Mouse (Mus musculus): ENCODE measurements around the gene Gas2l2. TPM values are rescaled to one million over a fixed set of nuclear protein-coding genes. Genes with fewer than 3 reads are reported as not detected.

The Gas2l2 gene
- polyA plus RNA-seq, 1 experiment from 2014 or later, result 0.21 TPM

DNA sequence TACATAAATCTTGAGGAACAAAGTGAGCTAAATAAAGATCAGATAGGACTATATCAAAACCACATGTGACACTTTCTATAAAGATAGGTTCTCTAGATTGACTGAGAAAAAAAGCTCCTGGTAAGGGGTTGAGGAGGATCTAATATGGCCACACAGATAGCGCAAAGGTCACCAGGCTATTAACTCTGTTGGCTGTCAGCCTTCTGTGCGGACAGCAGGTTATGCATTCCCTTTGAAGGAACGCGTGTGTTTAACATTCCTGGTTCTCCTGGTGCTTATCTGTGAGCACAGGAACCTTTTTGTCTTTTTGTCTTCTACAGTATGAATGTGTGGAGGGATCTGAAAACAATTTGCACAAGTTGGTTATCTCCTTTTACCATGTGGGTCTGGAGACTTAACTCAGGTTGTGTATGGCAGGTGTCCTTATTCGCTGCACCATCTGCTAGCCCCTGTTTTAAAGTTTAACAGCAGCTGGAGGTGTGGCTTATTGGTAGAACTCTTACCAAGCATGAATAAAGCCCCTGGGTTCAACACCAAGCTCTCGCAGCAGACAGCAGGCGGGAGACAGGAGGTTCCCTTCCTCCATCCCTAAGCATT, 49.4 kb downstream of the Gas2l2 start:
- Histone ChIP-seq H3K4me3 (no peak overlapping the region), H3K4me1 (peaks cover 20% of the 10 kb centered on the region), H3K27me3 (no peaks in the 10 kb centered on the region), H3K4me2 (no peak overlapping the region), H3K9ac (no peak overlapping the region), H3K27ac (no peak overlapping the region), H3K9me3 (replicated peaks) (no peaks in the 10 kb centered on the region), H3K36me3 (ENCODE audit: poor library complexity, severe bottlenecking) (peaks cover 51% of the 10 kb centered on the region)
- 81% methylated on average over 7 of the region's 7 CpGs for WGBS
- ATAC-seq, result no peak

Other genes starting within 250 kb of the Gas2l2 start
- gene Slfn3, start 238.1 kb downstream of the Gas2l2 start, polyA plus RNA-seq (2015; fragmentation: Nextera tagmentation; extraction: Ambion mirVana), result 0.13 and 0.26 TPM in 2 replicates
- gene Slfn14, start 142.7 kb downstream of the Gas2l2 start, polyA plus RNA-seq (2015; fragmentation: Nextera tagmentation; extraction: Ambion mirVana), result 0.04 and 0.14 TPM in 2 replicates
- gene Ap2b1, start 130.4 kb downstream of the Gas2l2 start, polyA plus RNA-seq (2015; fragmentation: Nextera tagmentation; extraction: Ambion mirVana), result 82.2 and 85.4 TPM in 2 replicates
- gene Pex12, start 126.9 kb downstream of the Gas2l2 start, polyA plus RNA-seq (2015; fragmentation: Nextera tagmentation; extraction: Ambion mirVana), result 17.7 and 18.2 TPM in 2 replicates
- 6.5 and 9.9 TPM in 2 replicates for gene Rasl10b, start 20.3 kb downstream of the Gas2l2 start, polyA plus RNA-seq (2015; fragmentation: Nextera tagmentation; extraction: Ambion mirVana)
- gene 1700020L24Rik, start 8.2 kb upstream of the Gas2l2 start, polyA plus RNA-seq (2015; fragmentation: Nextera tagmentation; extraction: Ambion mirVana), result not detected in 2 replicates
- 2.5 TPM in 2 replicates for gene Mmp28, start 33.6 kb upstream of the Gas2l2 start, polyA plus RNA-seq (2015; fragmentation: Nextera tagmentation; extraction: Ambion mirVana)
- 20.5 and 21.3 TPM in 2 replicates for gene Taf15, start 43.6 kb upstream of the Gas2l2 start, polyA plus RNA-seq (2015; fragmentation: Nextera tagmentation; extraction: Ambion mirVana)
- gene Heatr9, start 92.7 kb upstream of the Gas2l2 start, polyA plus RNA-seq (2015; fragmentation: Nextera tagmentation; extraction: Ambion mirVana), result not detected in 2 replicates
- not detected in 2 replicates for gene Ccl5, start 101.1 kb upstream of the Gas2l2 start, polyA plus RNA-seq (2015; fragmentation: Nextera tagmentation; extraction: Ambion mirVana)
- gene Ccl9, start 149.2 kb upstream of the Gas2l2 start, polyA plus RNA-seq (2015; fragmentation: Nextera tagmentation; extraction: Ambion mirVana), result 0.48 and 0.81 TPM in 2 replicates
- 0.87 and 1.1 TPM in 2 replicates for gene Ccl6, start 163.6 kb upstream of the Gas2l2 start, polyA plus RNA-seq (2015; fragmentation: Nextera tagmentation; extraction: Ambion mirVana)
- gene Rpl9-ps1, start 216.2 kb upstream of the Gas2l2 start, polyA plus RNA-seq (2015; fragmentation: Nextera tagmentation; extraction: Ambion mirVana), result not detected in 2 replicates
- 0.61 and 1.0 TPM in 2 replicates for gene Ccl3, start 219.9 kb upstream of the Gas2l2 start, polyA plus RNA-seq (2015; fragmentation: Nextera tagmentation; extraction: Ambion mirVana)
- gene Ccl4, start 233.1 kb upstream of the Gas2l2 start, polyA plus RNA-seq (2015; fragmentation: Nextera tagmentation; extraction: Ambion mirVana), result 0.36 TPM in 1 of 2 replicates, not detected in the other

Measured in forebrain, embryonic 13.5 days (tissue).